Mouse (Mus musculus) embryonic facial prominence, embryonic 12.5 days (tissue): ENCODE measurements around the gene Cers1. TPM values are rescaled to one million over a fixed set of nuclear protein-coding genes. Genes with fewer than 3 reads are reported as not detected.

Experiments
- ATAC-seq: fragments of 200-750 bp; cut with Nextera tagmentation; 2 replicates; pipeline ENCODE4 v1.8.0; 2017; ENCODE audit not compliant: insufficient number of reproducible peaks, insufficient read depth, low FRiP score, low TSS enrichment
- H3K27ac ChIP-seq: fragments of 300-500 bp; sonication (generic); 2 replicates; pipeline ENCODE4 v1.5.1; 2016; ENCODE audit warnings: mild to moderate bottlenecking
- H3K27me3 ChIP-seq: fragments of 300-500 bp; sonication (generic); 2 replicates; pipeline ENCODE4 v1.6.1; 2016; ENCODE audit warnings: mild to moderate bottlenecking, moderate library complexity
- H3K36me3 ChIP-seq: fragments of 300-500 bp; sonication (generic); 2 replicates; pipeline ENCODE4 v1.6.1; 2016; ENCODE audit warnings: mild to moderate bottlenecking
- H3K4me1 ChIP-seq: fragments of 300-500 bp; sonication (generic); 2 replicates; pipeline ENCODE4 v1.6.1; 2016
- H3K4me2 ChIP-seq: fragments of 300-500 bp; sonication (generic); replicated peaks from 2 replicates; pipeline ENCODE4 v1.6.1; 2016; ENCODE audit warnings: mild to moderate bottlenecking, moderate library complexity
- H3K4me3 ChIP-seq: fragments of 300-500 bp; sonication (generic); 2 replicates; pipeline ENCODE4 v1.5.1; 2016; ENCODE audit warnings: mild to moderate bottlenecking
- H3K9ac ChIP-seq: fragments of 300-500 bp; sonication (generic); 2 replicates; pipeline ENCODE4 v1.6.1; 2016; ENCODE audit warnings: mild to moderate bottlenecking, moderate library complexity
- H3K9me3 ChIP-seq: fragments of 300-500 bp; sonication (generic); 2 replicates; pipeline ENCODE4 v1.6.1; 2016; ENCODE audit warnings: mild to moderate bottlenecking, moderate library complexity
- WGBS: fragments of 180-500 bp; shearing (Covaris S2); methylation state at CpG from one replicate; pipeline ENCODE4 v1.1.7; 2016; 5-methylcytosine and 5-hydroxymethylcytosine counted together
- polyA plus RNA-seq: library from polyadenylated mRNA; unstranded; fragments of >200 nt; fragmentation: Nextera tagmentation; extraction: Ambion mirVana; gene quantifications from 2 replicates; pipeline ENCODE4 v1.2.1, GENCODE M21; 2016

Cers1 gene
- polyA plus RNA-seq: 10.0 and 11.1 TPM in 2 replicates

- ATAC-seq: peak; percentile 61
- Histone ChIP-seq H3K36me3 (peaks cover 31% of the 10 kb centered on the region), H3K4me1 (peaks cover 27% of the 10 kb centered on the region), H3K27me3 (no peaks in the 10 kb centered on the region), H3K4me2 (peak within 1 kb of the TSS; percentile 68), H3K4me3 (peak within 1 kb of the TSS; percentile 57), H3K27ac (peak within 1 kb of the TSS; percentile 83), H3K9me3 (no peaks in the 10 kb centered on the region), H3K9ac (peak within 1 kb of the TSS; percentile 63)
- 2% methylated on average over 66 of the region's 66 CpGs for WGBS
These were observed at the start of gene Cers1 for GRCm38 (mm10) chr8:70315624-70316510. Gene Cers1 (plus strand): TSS chr8:70315775.

GRCm38 (mm10) chr8:70267674-70268073, 47.9 kb upstream of the Cers1 start:
- 86% methylated on average over 3 of the region's 3 CpGs for whole genome bisulfite sequencing

GRCm38 (mm10) chr8:70268311-70268710, 47.3 kb upstream of the Cers1 start:
- no peak overlapping the region; the same call in 1 of the 2 replicates for H3K27ac ChIP-seq
- H3K9me3 ChIP-seq: no peaks in the 10 kb centered on the region
- H3K36me3 ChIP-seq: peaks cover 26% of the 10 kb centered on the region
- no peak for ATAC-seq
- no peak overlapping the region for H3K4me3 ChIP-seq
- H3K4me2 ChIP-seq: no peak overlapping the region
- H3K4me1 ChIP-seq: no peaks in the 10 kb centered on the region
- no peaks in the 10 kb centered on the region for H3K27me3 ChIP-seq
- 56% methylated on average over 5 of the region's 5 CpGs for WGBS
- H3K9ac ChIP-seq: no peak overlapping the region

More at GRCm38 (mm10) chr8:70267674-70268073, 47.9 kb upstream of the Cers1 start:
- Histone ChIP-seq H3K4me3 (no peak overlapping the region), H3K27ac (no peak overlapping the region), H3K36me3 (peaks cover 32% of the 10 kb centered on the region), H3K9ac (no peak overlapping the region), H3K27me3 (no peaks in the 10 kb centered on the region), H3K4me2 (no peak overlapping the region), H3K9me3 (no peaks in the 10 kb centered on the region), H3K4me1 (no peaks in the 10 kb centered on the region)
- ATAC-seq: no peak

GRCm38 (mm10) chr8:70268799-70269565, 46.6 kb upstream of the Cers1 start:
- H3K9ac ChIP-seq: no peak overlapping the region
- peaks cover 19% of the 10 kb centered on the region for H3K36me3 ChIP-seq
- H3K4me2 ChIP-seq: no peak overlapping the region
- WGBS: 50% methylated on average over 11 of the region's 11 CpGs
- no peak overlapping the region; the same call in 1 of the 2 replicates for H3K27ac ChIP-seq
- no peaks in the 10 kb centered on the region for H3K9me3 ChIP-seq
- H3K4me1 ChIP-seq: no peaks in the 10 kb centered on the region
- no peaks in the 10 kb centered on the region for H3K27me3 ChIP-seq
- ATAC-seq: no peak
- no peak overlapping the region for H3K4me3 ChIP-seq

- 44% methylated on average over 3 of the region's 3 CpGs for WGBS
- no peak for ATAC-seq
- Histone ChIP-seq H3K4me2 (no peak overlapping the region), H3K36me3 (no peaks in the 10 kb centered on the region), H3K4me1 (no peaks in the 10 kb centered on the region; the same call in 1 of the 2 replicates), H3K9me3 (no peaks in the 10 kb centered on the region), H3K9ac (no peak overlapping the region), H3K27me3 (no peaks in the 10 kb centered on the region), H3K27ac (no peak overlapping the region), H3K4me3 (no peak overlapping the region)
These were observed 42.6 kb upstream of the Cers1 start for GRCm38 (mm10) chr8:70272949-70273348.

- Histone ChIP-seq H3K4me1 (no peaks in the 10 kb centered on the region; the same call in 1 of the 2 replicates), H3K9ac (no peak overlapping the region), H3K9me3 (no peaks in the 10 kb centered on the region), H3K27ac (no peak overlapping the region), H3K4me3 (no peak overlapping the region), H3K4me2 (no peak overlapping the region), H3K36me3 (no peaks in the 10 kb centered on the region), H3K27me3 (no peaks in the 10 kb centered on the region)
- no peak for ATAC-seq
These were observed 41.2 kb upstream of the Cers1 start for GRCm38 (mm10) chr8:70274350-70274749.

GRCm38 (mm10) chr8:70276476-70276875, 39.1 kb upstream of the Cers1 start:
- Histone ChIP-seq H3K9ac (no peak overlapping the region), H3K27ac (no peak overlapping the region), H3K4me1 (no peaks in the 10 kb centered on the region; the same call in 1 of the 2 replicates), H3K36me3 (no peaks in the 10 kb centered on the region), H3K4me3 (no peak overlapping the region), H3K9me3 (no peaks in the 10 kb centered on the region), H3K27me3 (no peaks in the 10 kb centered on the region), H3K4me2 (no peak overlapping the region)
- 81% methylated on average over 3 of the region's 3 CpGs for WGBS
- no peak for ATAC-seq

GRCm38 (mm10) chr8:70278175-70278574, 37.4 kb upstream of the Cers1 start:
- H3K27ac ChIP-seq: no peak overlapping the region
- no peaks in the 10 kb centered on the region for H3K36me3 ChIP-seq
- H3K9ac ChIP-seq: no peak overlapping the region
- H3K27me3 ChIP-seq: no peaks in the 10 kb centered on the region
- no peak for ATAC-seq
- 67% methylated on average over 15 of the region's 15 CpGs for WGBS
- no peak overlapping the region for H3K4me2 ChIP-seq
- no peaks in the 10 kb centered on the region for H3K9me3 ChIP-seq
- H3K4me1 ChIP-seq: no peaks in the 10 kb centered on the region; the same call in 1 of the 2 replicates
- no peak overlapping the region for H3K4me3 ChIP-seq

- H3K4me1 ChIP-seq: peaks cover 8% of the 10 kb centered on the region
- no peak for ATAC-seq
- no peaks in the 10 kb centered on the region for H3K9me3 ChIP-seq
- 45% methylated on average over 8 of the region's 8 CpGs for WGBS
- no peak overlapping the region for H3K9ac ChIP-seq
- H3K27me3 ChIP-seq: no peaks in the 10 kb centered on the region
- H3K36me3 ChIP-seq: no peaks in the 10 kb centered on the region
- H3K4me2 ChIP-seq: no peak overlapping the region
- H3K4me3 ChIP-seq: no peak overlapping the region
- peak overlapping the region; percentile 26; the same call in 1 of the 2 replicates for H3K27ac ChIP-seq
These were observed 36.3 kb upstream of the Cers1 start for GRCm38 (mm10) chr8:70279266-70279665.

GRCm38 (mm10) chr8:70281001-70281400, 34.6 kb upstream of the Cers1 start:
- Histone ChIP-seq H3K36me3 (peaks cover 15% of the 10 kb centered on the region), H3K9ac (no peak overlapping the region), H3K9me3 (no peaks in the 10 kb centered on the region), H3K4me1 (peaks cover 14% of the 10 kb centered on the region), H3K4me3 (no peak overlapping the region), H3K4me2 (no peak overlapping the region), H3K27me3 (no peaks in the 10 kb centered on the region), H3K27ac (no peak overlapping the region)
- WGBS: 44% methylated on average over 3 of the region's 3 CpGs
- ATAC-seq: no peak

GRCm38 (mm10) chr8:70282603-70283135, 32.9 kb upstream of the Cers1 start, which contains the start of gene Homer3:
Gene Homer3 (plus strand): TSS chr8:70282827.
- H3K4me2 ChIP-seq: peak within 1 kb of the TSS; percentile 86
- H3K36me3 ChIP-seq: peaks cover 31% of the 10 kb centered on the region
- H3K4me3 ChIP-seq: peak within 1 kb of the TSS; percentile 86
- peak within 1 kb of the TSS; percentile 91 for H3K9ac ChIP-seq
- peaks cover 14% of the 10 kb centered on the region for H3K4me1 ChIP-seq
- no peaks in the 10 kb centered on the region; the same call in 1 of the 2 replicates for H3K9me3 ChIP-seq
- H3K27ac ChIP-seq: peak within 1 kb of the TSS; percentile 75
- H3K27me3 ChIP-seq: no peaks in the 10 kb centered on the region
- ATAC-seq: peak; percentile 82
- WGBS: under 1% methylated on average over 36 of the region's 36 CpGs
